Mouse (Mus musculus): ENCODE data around the gene Inf2.
A peak's percentile ranks its signal among the peaks of the same experiment; 100 is the strongest.

The Inf2 gene

DNA sequence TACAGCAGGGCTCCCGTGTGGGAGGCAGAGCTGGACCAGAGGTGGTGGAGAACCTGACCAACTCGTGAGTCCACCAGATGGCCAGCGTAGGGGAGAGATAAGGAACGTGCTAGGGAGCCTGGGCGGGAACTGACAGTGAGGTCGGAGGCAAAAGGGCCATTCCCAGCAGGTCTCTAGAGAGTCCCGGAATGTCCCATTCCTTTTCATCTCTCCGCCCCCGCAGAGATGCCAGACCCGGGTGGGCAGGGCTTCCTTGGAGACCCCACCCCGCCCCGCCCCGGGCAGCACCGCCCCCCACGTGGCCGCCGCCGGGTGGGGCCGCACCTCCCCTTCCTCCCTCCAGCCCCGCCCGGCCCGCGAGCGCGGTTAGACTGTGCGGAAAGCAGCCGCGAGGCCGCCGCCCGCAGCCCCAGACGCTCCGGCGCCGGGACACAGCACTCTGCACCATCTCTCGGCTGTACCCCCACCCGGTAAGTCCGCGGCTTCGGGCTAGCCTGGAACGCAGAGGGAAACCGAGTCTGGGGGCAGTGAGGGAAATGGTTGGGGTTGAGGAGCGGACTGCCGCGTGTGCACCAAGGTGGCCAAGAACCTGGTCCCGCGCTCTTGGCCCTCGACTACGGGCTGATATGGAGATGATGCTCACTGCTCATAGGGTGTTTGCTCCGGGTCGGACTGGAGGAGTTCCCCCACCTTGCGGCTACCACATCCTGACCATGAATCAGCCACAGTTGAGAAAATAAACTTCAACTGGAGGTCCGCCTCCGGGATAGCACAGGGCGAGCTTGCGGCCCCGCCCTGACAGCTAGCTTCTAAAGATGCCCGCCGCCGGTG lies at the start of gene Inf2:
Gene Inf2 (plus strand): TSS at position 359 of the 831 bp plus-strand sequence.
- peak; percentile 83 for DNase-seq (ENCODE audit: low read depth, low spot score)

DNA sequence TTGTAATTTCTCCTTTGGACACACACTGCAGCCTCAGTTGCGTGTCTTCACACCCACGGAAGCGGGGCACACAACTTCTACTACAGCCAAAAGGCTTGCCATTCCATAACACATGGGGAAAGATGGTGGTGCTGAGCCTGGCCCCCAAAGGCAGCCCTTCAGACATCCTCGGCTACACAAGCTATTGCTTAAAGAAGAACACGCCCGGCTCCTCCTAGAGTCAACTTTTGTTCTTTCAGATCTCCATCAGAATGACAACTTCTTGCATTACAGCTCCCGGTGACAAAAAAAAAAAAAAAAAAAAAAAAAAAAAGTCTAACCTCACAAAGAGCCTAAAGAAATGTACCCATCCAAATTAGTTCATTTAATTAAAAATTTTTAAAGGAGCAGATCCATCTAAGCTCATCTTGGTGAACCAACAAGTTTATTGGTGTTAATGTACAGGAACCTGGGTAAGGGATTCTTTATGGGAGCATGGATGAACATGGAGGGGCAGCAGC lies 49.1 kb upstream of the Inf2 start:
- no peak for DNase-seq (ENCODE audit: low read depth, low spot score)

DNA sequence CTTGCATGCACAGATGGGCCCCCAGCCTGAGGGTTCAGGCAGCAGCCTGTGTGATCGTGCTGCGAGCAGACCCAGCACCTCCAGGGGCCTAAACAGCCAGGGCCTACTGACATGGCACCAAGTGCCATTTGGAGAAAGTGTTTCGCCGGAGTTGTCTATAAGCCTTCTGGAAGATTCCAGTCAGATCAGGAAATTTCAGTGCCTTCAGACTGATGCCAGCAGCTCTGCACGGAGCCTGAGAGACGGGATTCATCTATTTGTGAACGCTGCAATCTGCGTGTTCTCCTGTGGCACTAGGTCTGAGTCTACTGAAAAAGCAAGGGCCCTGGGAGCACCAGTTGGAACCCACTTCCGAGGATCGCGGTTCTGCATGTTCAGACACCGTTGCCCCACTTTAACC lies 48.3 kb upstream of the Inf2 start:
- DNase-seq (ENCODE audit: low read depth, low spot score), result no peak

DNA sequence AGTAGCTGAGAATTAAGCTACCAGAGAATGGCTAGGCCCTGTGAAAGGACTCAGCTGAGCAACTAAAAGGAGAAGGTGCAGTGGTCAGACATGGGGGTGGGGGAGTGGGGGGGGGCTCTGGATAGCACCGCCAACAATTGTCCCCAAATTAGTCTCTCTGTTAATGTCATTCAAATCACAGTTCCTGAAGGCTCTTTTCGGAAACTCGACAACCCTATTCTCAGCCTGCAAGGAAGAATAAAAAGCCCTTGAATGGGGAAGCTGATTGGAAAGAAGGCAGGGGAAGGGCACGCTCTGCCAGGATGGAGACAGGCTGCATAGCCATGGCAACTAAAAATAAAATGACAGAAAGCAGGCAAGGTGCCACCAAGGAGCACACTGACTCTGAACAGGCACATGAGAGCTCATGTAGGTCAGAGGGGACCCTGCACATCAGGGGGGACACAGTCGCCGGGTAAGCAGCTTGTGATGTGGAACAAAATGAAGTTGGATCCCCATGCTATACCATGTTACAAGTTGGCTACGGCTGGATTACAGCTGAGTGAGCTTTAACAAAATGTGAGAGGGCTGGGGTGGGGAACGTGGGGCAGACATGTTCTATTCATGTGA lies 47.0 kb upstream of the Inf2 start:
- DNase-seq (ENCODE audit: low read depth, low spot score), result peak; percentile 52

DNA sequence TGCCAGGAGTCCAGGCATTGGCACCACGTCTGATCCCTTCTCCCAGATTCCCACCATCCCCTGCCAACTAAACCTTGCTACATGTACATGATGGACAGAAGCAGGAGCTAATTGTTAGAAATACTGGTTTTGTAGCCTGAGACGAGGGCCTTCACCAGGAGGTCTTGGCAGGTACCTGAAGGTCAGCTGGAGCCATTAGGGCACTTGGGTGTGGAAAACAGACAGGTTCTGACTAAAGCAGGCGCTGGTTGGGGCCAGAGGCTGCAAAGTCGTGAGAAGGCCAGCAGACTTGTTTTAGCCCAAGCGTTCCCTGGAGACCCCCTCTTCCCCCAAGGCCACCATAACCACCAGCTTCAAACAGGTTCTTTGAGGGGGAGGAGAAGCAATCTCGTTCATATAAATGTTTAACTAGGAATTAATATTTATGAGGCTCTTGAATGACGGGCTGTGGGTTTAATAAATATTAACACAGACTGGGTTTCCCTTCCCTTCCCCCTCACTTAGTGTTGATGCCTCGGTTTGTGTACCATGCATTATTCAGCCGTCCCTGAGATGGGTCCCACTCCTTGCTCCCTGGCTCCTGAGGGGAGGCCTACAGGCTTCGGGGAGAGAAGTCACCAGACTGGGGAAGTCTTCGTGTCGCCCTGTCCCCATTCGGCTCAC lies 46.2 kb upstream of the Inf2 start:
- no peak for DNase-seq (ENCODE audit: low read depth, low spot score)

DNA sequence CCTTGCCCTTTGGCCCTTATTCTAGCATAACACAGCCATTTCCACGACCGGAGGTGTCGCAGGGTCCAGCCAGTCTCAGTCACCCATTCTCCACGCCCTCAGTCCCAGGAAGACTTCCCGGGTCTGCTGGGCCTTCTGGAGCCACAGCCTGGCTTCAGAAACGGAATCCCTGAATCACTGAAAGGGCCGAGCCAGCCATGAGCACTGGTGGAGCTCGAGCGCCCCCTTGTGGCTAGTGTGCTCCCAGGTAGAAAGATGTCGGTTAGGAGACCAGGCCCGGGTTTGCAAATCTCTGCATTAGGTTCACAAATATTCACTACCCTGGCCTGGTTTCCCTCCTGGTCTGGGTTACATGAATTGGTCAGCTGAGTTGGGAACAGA lies 45.7 kb upstream of the Inf2 start:
- peak; percentile 91 for DNase-seq (ENCODE audit: low read depth, low spot score)

DNA sequence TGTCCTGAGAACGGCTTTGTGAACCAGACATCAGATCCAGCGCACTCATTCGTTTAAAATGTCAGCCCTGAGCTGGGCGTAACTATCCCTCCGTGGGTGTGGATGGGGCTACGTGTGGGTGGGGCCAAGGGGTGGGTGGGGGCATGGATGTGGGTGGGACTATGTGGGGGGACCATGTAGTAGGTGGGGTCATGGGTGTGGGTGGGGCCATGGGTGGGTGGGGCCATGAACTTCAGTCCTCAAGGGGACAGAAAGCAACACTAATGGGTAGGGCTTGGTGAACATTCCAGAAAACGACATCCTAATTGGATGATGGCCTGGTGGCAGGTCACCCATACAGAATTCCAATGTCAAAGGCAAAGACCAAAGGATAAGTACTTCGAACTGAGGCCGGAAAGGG lies 44.6 kb upstream of the Inf2 start:
- DNase-seq (ENCODE audit: low read depth, low spot score), result no peak

DNA sequence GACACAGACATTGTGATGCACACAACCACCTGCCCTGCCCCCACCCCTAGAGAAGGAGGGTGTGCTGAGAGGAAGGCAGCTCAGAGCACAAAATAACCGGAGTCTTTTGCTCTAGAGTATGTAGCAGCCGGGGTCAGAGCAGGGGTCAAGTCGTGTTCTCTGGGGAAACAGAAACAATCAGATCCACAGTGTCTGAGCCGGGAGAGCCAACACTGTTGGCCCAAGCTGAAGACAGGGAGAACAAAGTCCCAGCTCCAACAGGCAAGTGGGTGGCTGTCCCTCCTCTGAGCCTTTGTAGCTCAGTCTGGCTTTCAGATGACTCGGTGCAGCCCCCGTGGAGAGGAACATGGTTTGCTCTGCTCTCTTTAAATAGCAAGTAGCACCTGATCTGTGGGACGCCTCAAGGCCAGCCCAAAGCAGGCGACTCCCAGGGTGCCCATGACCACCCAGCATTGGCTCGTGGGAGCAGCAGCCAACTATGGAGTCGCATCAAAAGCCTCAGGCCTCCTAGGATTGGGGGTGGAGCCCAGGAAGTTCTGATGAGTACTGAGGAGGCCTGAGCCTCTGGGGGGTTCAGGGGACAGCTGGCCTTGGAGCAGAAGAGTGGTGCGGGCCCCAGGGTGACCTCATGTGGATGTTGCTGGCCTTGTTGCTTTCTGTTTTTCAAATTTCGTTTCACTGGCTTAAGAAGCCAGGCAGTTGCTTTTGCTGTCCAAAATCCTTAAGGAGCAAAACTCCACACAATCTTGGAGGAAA lies 43.5 kb upstream of the Inf2 start:
- DNase-seq (ENCODE audit: low read depth, low spot score), result peak; percentile 62

DNA sequence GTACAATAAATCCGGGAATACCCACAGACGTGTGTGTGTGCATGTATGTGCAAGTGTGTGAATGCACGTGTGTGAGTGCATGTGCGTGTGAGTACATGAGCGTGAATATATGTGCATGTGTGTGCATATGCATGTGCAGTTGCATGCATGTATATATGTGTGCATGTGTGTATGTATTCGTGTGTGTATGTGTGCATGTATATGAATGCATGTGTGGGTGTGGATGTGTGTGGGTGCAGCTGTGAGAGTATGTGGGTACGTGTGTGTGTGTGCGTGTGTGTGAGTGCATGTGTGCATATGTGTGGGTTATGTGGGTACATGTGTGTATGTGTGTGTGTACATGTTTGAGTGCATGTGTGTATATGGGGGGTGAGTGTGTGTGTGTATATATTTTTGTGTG lies 42.5 kb upstream of the Inf2 start:
- no peak for DNase-seq (ENCODE audit: low read depth, low spot score)

DNA sequence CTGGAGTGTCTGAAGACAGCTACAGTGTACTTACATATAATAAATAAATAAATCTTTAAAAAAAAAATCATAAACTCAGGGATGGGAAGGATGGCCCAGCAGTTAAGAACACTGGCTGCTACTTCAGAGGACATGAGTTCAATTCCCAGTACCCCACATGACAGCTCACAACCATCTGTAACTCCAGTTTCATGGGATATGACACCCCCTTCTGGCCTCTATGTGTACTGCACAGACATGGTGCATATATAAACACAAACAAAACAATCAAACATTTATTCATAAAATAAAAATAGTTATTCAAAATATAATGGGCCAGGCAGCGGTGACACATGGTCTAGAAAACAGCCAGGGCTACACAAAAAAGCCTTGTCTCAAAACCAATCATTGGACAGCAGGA lies 39.3 kb upstream of the Inf2 start:
- no peak for DNase-seq (ENCODE audit: low read depth, low spot score)

DNA sequence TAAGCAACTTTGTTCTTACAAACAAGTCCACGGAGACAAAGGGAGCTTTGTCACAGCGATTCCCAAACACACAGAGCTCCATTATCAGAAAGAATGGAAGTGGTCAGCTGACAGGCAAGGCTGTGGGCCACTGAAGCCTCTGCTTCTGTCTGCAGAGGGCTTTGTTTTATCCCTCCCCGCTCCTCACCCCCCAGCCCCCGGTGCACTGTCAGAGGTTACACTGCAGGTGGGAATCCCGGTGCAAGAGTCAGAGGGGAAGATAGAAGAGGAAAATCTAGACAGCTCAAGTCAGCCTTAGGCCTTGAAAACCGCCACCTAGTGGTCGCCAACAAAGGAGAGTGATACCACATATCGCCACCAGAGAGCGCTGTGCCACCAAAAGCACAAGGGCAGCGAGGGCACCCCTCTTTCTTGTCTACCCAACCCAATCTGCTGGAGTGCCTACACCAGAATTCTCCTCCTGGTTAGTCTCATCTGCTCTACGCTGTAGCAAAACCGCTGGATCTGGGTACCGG lies 36.7 kb upstream of the Inf2 start:
- peak; percentile 96 for DNase-seq (ENCODE audit: low read depth, low spot score)

DNA sequence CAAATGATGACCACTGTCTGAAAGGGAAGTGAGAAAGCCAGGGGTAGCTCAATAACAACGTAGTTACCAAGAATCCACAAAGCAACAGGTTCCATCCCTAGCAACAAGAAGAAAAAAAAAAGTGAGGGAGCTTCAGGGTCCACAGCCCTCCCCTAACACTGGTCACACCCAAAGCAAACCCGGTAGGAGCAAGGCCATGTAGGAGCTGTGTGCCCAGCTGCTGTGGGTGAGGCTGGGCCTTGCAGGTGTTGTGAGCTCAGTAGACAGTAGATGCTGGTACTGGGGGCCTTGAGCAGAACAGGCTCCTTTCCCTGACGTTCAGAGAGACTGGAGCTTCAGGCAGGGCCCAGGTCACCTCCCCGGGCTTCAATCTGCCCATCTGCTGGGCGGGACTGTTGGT lies 36.1 kb upstream of the Inf2 start:
- DNase-seq (ENCODE audit: low read depth, low spot score), result no peak

DNA sequence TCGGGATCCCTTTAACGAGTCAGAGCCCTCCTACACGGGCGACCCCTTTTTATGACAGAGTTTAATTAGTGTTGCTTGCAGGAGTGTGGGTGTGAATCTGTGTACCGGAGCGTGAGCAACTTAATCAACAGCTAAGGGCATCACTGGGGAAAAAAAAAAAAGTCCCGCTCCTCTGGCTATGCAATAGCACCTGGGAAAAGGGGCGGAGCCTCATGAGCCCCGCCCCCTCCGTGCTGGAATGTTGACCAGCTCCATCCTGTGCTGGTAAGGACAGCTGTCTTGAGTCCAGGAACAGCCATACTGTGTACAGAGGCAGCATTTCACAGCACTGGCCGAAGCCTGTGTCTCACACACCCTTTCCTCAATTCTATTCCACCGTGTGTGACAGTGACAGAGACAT lies 33.7 kb upstream of the Inf2 start:
- no peak for DNase-seq (ENCODE audit: low read depth, low spot score)

DNA sequence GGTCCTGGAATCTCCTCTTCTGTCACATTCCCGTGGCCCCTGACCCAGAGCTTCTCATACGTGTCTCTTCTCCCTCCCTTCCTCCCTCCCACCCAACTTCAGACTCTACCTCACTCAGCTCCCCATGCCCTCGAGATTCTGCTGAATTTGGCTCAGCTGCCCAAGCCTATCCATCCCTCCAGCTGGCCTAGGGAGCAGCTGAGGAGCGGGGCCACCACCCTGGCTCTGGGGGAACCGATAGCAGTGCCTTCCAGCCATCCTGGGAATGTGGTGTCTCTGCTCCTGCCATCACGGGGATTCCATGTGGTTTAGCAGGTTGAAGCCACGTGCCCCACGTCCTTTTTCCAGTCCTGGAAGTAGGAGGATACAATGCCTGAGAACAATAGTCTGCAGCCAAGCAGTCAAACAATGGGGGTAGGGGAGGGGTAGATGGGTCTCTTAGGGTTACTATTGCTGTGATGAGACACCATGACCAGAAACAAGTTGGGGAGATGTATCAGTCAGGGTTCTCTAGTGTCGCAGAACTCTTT lies 32.0 kb upstream of the Inf2 start:
- no peak for DNase-seq (ENCODE audit: low read depth, low spot score)

DNA sequence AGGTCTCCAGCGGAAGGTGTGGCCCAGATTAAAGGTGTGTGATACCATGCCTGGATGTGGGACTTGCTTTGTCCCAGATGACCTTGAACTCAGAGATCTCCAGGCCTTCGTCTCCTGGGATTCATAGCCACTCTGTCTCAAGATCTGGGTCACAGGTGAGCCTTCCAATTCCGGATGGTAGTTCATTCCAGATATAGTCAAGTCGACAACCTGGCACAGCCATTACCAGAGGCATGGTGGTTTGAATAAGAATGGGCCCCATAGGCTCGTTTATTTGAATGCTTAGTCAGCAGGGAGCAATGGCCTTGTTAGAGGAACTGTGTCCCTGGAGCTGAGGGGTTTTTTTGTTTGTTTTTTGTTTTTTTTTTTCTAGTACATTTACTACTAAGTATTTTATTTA lies 31.4 kb upstream of the Inf2 start:
- DNase-seq (ENCODE audit: low read depth, low spot score), result no peak

DNA sequence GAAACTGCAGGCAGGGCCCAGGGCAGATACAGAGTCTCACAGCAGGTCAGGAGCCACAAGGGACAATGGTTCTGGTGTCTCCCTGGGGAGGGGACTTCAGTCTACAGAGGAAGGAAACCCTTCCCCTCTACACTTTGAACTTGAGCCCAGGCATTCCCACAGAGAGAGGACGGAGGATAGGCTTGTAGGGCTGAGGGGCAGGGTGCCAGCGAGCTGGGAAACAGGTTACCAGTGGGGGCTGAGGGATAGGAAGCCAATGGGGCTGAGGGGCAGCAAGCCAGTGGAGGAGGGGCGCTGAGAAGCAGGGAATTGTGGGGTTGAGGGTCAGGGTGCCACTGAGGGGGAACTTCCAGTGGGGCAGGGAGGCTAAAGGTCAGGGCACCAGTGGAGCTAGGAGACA lies 29.4 kb upstream of the Inf2 start:
- DNase-seq (ENCODE audit: low read depth, low spot score), result no peak

DNA sequence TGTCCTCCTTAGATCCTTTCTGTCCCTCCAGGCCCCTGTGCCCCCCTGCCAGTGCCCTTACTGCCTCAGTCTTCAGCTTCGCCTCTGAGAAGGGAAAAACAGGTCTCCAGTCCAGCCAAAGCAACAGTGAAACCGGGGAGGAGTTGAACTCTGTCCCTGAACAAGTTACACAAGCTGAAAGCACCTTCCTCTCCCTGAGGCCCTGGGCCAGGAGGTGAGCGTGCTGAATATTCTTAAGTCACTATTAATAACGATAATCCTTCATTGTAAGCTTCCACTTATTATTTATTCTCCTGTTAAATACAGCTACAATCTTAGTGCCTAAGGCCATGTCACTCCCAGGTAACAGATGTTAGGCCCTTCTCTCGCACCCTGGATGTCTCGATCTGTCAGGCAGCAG lies 28.9 kb upstream of the Inf2 start:
- no peak for DNase-seq (ENCODE audit: low read depth, low spot score)

DNA sequence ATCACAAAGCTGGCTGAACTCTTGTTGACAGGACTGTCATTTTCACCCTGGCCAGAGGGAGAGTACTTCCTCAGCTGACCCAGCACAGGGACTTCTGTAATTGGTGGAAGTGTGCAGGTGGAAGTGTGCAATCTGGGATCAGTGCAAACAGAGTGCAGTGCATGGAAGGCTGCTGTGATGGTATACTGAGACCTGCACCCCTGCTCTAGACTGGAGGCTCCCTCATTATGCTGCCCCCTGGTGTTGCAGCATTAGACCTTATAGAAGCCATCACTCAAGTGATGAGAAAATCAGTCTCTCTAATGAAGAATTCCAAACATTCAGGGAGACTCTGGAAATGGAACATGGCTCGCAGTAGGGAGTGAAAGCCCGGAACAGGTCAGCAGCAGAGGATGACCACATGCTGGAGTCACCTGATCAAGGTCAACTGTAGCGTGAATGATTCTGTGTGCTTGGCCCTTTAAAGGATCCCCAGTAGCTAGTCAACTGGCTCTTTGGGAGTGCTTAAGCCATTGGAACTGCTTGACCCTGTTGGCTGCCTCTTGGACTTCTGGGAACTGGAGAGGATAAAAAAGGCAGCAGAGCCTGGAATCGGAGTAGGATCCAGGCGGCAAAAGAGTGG lies 28.3 kb upstream of the Inf2 start:
- no peak for DNase-seq (ENCODE audit: low read depth, low spot score)

DNA sequence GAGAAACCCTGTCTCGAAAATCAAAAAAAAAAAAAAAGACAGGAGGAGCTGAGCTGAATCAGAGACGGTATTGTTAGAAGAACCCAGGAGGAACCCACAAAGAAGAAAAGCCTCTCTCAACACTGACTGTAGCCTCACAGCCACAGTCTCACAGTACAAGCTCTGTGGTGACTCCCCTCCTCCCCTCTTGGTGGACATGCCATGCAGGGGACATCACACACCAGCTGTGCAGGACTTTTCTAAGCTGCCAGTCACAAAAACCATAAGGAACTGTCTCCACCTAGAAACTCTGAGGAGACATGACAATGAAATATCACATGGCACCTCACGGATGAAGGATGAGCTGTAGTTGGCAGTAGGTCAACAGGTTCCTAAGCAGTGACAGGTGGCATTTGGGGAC lies 27.4 kb upstream of the Inf2 start:
- DNase-seq (ENCODE audit: low read depth, low spot score), result peak; percentile 59

DNA sequence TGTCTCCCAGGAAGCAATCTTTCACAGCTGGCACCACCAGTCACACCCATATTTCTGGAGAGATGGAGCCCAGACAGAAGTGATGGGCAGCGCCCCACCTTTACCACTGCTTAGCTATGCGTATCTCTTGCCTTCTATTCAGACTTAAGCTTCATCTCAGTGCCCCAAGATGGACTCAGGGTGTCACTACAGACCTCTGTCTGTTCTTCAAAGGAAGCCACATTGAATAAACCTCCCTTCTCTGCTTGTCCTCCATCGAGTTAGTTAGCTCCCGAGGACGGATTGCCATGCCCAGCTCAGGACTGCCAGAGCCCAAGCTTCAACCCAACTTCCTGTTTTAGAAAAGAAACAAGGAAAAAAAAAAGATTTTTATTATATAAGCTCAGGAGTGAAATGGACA lies 26.1 kb upstream of the Inf2 start:
- DNase-seq (ENCODE audit: low read depth, low spot score), result no peak

DNA sequence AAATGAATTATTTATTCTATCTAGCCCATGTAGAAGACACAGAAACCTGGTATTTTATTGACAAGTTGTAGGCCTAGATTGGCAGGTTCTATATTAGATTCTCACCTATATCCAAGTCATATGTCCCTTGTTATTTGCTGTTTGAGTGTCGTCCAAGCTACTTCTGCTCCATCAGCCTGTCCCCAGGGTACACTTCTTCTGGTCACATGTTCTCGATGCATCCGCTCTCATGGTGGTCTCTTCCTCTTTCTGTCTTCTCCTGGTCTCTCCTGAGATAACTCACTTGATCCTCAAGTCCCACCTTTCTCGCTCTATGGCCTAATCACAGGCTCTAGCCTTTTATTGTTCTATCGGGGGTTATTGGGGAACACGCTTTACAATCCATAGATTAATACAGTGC lies 25.6 kb upstream of the Inf2 start:
- DNase-seq (ENCODE audit: low read depth, low spot score), result no peak
